Mouse (Mus musculus) embryonic facial prominence, embryonic 14.5 days (tissue): ENCODE results near the gene Nek10. TPM values are rescaled to one million over a fixed set of nuclear protein-coding genes. Genes with fewer than 3 reads are reported as not detected.
A peak's percentile ranks its signal among the peaks of the same experiment; 100 is the strongest.

Experiments
- ATAC-seq: fragments of 200-750 bp; cut with Nextera tagmentation; 2 replicates; pipeline ENCODE4 v1.8.0; 2017; ENCODE audit warnings: low read depth, moderate number of reproducible peaks, moderate TSS enrichment
- DNase-seq: peaks from one replicate; pipeline ENCODE4 v3.0.0-alpha.2; 2015; ENCODE audit warnings: low spot score
- H3K27ac ChIP-seq: fragments of 300-500 bp; sonication (generic); replicated peaks from 2 replicates; pipeline ENCODE4 v1.5.1; 2014; ENCODE audit warnings: low read depth, mild to moderate bottlenecking, low read length, moderate library complexity
- H3K27me3 ChIP-seq: fragments of 300-500 bp; sonication (generic); replicated peaks from 2 replicates; pipeline ENCODE4 v1.6.1; 2014; ENCODE audit warnings: low read length; ENCODE audit not compliant: control insufficient read depth, insufficient read depth
- H3K36me3 ChIP-seq: fragments of 300-500 bp; sonication (generic); 2 replicates; pipeline ENCODE4 v1.6.1; 2014; ENCODE audit warnings: low read length, mixed read lengths; ENCODE audit not compliant: control insufficient read depth, insufficient read depth
- H3K4me1 ChIP-seq: fragments of 300-500 bp; sonication (generic); 2 replicates; pipeline ENCODE4 v1.6.1; 2014; ENCODE audit warnings: antibody characterized with exemption, low read length; ENCODE audit not compliant: control insufficient read depth, insufficient read depth
- H3K4me2 ChIP-seq: fragments of 300-500 bp; sonication (generic); 2 replicates; pipeline ENCODE4 v1.6.1; 2014; ENCODE audit warnings: low read depth, mild to moderate bottlenecking, low read length, moderate library complexity, mixed read lengths
- H3K4me3 ChIP-seq: fragments of 300-500 bp; sonication (generic); 2 replicates; pipeline ENCODE4 v1.5.1; 2014; ENCODE audit warnings: low read depth, mild to moderate bottlenecking, low read length
- H3K9ac ChIP-seq: fragments of 300-500 bp; sonication (generic); 2 replicates; pipeline ENCODE4 v1.6.1; 2014; ENCODE audit warnings: low read depth, mild to moderate bottlenecking, low read length, moderate library complexity, mixed read lengths
- H3K9me3 ChIP-seq: fragments of 300-500 bp; sonication (generic); 2 replicates; pipeline ENCODE4 v1.6.1; 2016; ENCODE audit warnings: low read length; ENCODE audit not compliant: control insufficient read depth
- WGBS: fragments of 180-500 bp; shearing (Covaris S2); extraction: QIAGEN DNeasy Blood & Tissue Kit; methylation state at CpG from one replicate; pipeline ENCODE4 v1.1.7; 2014; 5-methylcytosine and 5-hydroxymethylcytosine counted together
- polyA plus RNA-seq: library from polyadenylated mRNA; unstranded; fragments of >200 nt; fragmentation: Nextera tagmentation; extraction: Ambion mirVana; gene quantifications from 2 replicates; pipeline ENCODE4 v1.2.1, GENCODE M21; 2014

The Nek10 gene
- polyA plus RNA-seq, 1 experiment from 2014 or later = 0.58 TPM

- Histone ChIP-seq H3K27ac (no peak overlapping the region), H3K27me3 (no peaks in the 10 kb centered on the region), H3K4me1 (no peaks in the 10 kb centered on the region), H3K9ac (no peak overlapping the region), H3K4me3 (no peak overlapping the region), H3K36me3 (no peaks in the 10 kb centered on the region), H3K9me3 (no peaks in the 10 kb centered on the region), H3K4me2 (no peak overlapping the region)
- no peak for DNase-seq
- no peak for ATAC-seq
- 71% methylated on average over 3 of the region's 3 CpGs for WGBS
Measured at GRCm38 (mm10) chr14:14860331-14860730, 57.1 kb downstream of the Nek10 start.

- 18% methylated on average over 7 of the region's 7 CpGs for WGBS
- Histone ChIP-seq H3K4me3 (no peak overlapping the region), H3K4me2 (no peak overlapping the region), H3K36me3 (no peaks in the 10 kb centered on the region), H3K4me1 (no peaks in the 10 kb centered on the region), H3K27me3 (no peaks in the 10 kb centered on the region), H3K27ac (no peak overlapping the region; the same call in 1 of the 2 replicates), H3K9ac (0 out of 2 replicates have a peak overlapping the region, but pooled peaks have one; percentile 22), H3K9me3 (no peaks in the 10 kb centered on the region)
- DNase-seq (peak; percentile 91), ATAC-seq (peak; percentile 75)
Measured at GRCm38 (mm10) chr14:14863690-14864356, 60.6 kb downstream of the Nek10 start.

- no peaks in the 10 kb centered on the region for H3K9me3 ChIP-seq
- H3K27me3 ChIP-seq = no peaks in the 10 kb centered on the region
- ATAC-seq = no peak
- H3K36me3 ChIP-seq = no peaks in the 10 kb centered on the region
- no peak overlapping the region for H3K9ac ChIP-seq
- no peak overlapping the region for H3K4me2 ChIP-seq
- H3K4me1 ChIP-seq = no peaks in the 10 kb centered on the region
- H3K27ac ChIP-seq = no peak overlapping the region
- 88% methylated on average over 2 of the region's 2 CpGs for whole genome bisulfite sequencing
- no peak overlapping the region for H3K4me3 ChIP-seq
- DNase-seq = no peak
Measured at GRCm38 (mm10) chr14:14869239-14869638, 66.0 kb downstream of the Nek10 start.

GRCm38 (mm10) chr14:14870059-14870458 lies 66.8 kb downstream of the Nek10 start:
- H3K36me3 ChIP-seq = no peaks in the 10 kb centered on the region
- WGBS = 73% methylated on average over 2 of the region's 2 CpGs
- ATAC-seq (no peak), DNase-seq (no peak)
- H3K27ac ChIP-seq = no peak overlapping the region
- H3K4me1 ChIP-seq = no peaks in the 10 kb centered on the region
- H3K4me3 ChIP-seq = no peak overlapping the region
- H3K9me3 ChIP-seq = no peaks in the 10 kb centered on the region
- H3K4me2 ChIP-seq = no peak overlapping the region
- H3K27me3 ChIP-seq = no peaks in the 10 kb centered on the region
- H3K9ac ChIP-seq = no peak overlapping the region

GRCm38 (mm10) chr14:14870463-14870862 lies 67.2 kb downstream of the Nek10 start:
- no peaks in the 10 kb centered on the region for H3K4me1 ChIP-seq
- no peaks in the 10 kb centered on the region for H3K36me3 ChIP-seq
- no peak overlapping the region for H3K4me2 ChIP-seq
- no peak overlapping the region for H3K4me3 ChIP-seq
- H3K27ac ChIP-seq = no peak overlapping the region
- ATAC-seq = no peak
- 67% methylated on average over 3 of the region's 3 CpGs for WGBS
- no peaks in the 10 kb centered on the region for H3K9me3 ChIP-seq
- no peak overlapping the region for H3K9ac ChIP-seq
- DNase-seq = no peak
- no peaks in the 10 kb centered on the region for H3K27me3 ChIP-seq

GRCm38 (mm10) chr14:14871121-14871520 lies 67.9 kb downstream of the Nek10 start:
- Histone ChIP-seq H3K4me3 (no peak overlapping the region), H3K36me3 (no peaks in the 10 kb centered on the region), H3K9ac (no peak overlapping the region), H3K27me3 (no peaks in the 10 kb centered on the region), H3K4me2 (no peak overlapping the region), H3K27ac (no peak overlapping the region), H3K9me3 (no peaks in the 10 kb centered on the region), H3K4me1 (no peaks in the 10 kb centered on the region)
- DNase-seq = no peak
- WGBS = 91% methylated on average over 1 of the region's 1 CpGs
- ATAC-seq = no peak

GRCm38 (mm10) chr14:14871700-14872099 lies 68.5 kb downstream of the Nek10 start:
- H3K4me1 ChIP-seq = no peaks in the 10 kb centered on the region
- no peaks in the 10 kb centered on the region for H3K36me3 ChIP-seq
- WGBS = 67% methylated on average over 4 of the region's 4 CpGs
- no peaks in the 10 kb centered on the region for H3K9me3 ChIP-seq
- DNase-seq (no peak), ATAC-seq (no peak)
- H3K27ac ChIP-seq = no peak overlapping the region
- H3K9ac ChIP-seq = no peak overlapping the region
- no peaks in the 10 kb centered on the region for H3K27me3 ChIP-seq
- H3K4me2 ChIP-seq = no peak overlapping the region
- no peak overlapping the region for H3K4me3 ChIP-seq

GRCm38 (mm10) chr14:14893932-14894652 lies 90.9 kb downstream of the Nek10 start:
- ATAC-seq (peak; percentile 68; the same call in 1 of the 2 replicates), DNase-seq (peak; percentile 73)
- no peaks in the 10 kb centered on the region for H3K36me3 ChIP-seq
- H3K27ac ChIP-seq = no peak overlapping the region
- H3K4me2 ChIP-seq = no peak overlapping the region
- H3K4me1 ChIP-seq = no peaks in the 10 kb centered on the region
- H3K9me3 ChIP-seq = no peaks in the 10 kb centered on the region
- WGBS = 6% methylated on average over 4 of the region's 4 CpGs
- H3K9ac ChIP-seq = no peak overlapping the region
- H3K4me3 ChIP-seq = no peak overlapping the region
- no peaks in the 10 kb centered on the region for H3K27me3 ChIP-seq

GRCm38 (mm10) chr14:14894776-14895175 lies 91.6 kb downstream of the Nek10 start:
- H3K9me3 ChIP-seq = no peaks in the 10 kb centered on the region
- H3K4me1 ChIP-seq = no peaks in the 10 kb centered on the region
- H3K36me3 ChIP-seq = no peaks in the 10 kb centered on the region
- no peak overlapping the region for H3K4me2 ChIP-seq
- H3K27me3 ChIP-seq = no peaks in the 10 kb centered on the region
- DNase-seq (no peak), ATAC-seq (no peak)
- no peak overlapping the region for H3K27ac ChIP-seq
- no peak overlapping the region for H3K4me3 ChIP-seq
- no peak overlapping the region for H3K9ac ChIP-seq
